Mouse (Mus musculus): Measurements from ENCODE around the gene Cga. TPM values are rescaled to one million over a fixed set of nuclear protein-coding genes. Genes with fewer than 3 reads are reported as not detected.

Gene Cga
- polyA plus RNA-seq, 1 experiment from 2014 or later, result not detected

DNA sequence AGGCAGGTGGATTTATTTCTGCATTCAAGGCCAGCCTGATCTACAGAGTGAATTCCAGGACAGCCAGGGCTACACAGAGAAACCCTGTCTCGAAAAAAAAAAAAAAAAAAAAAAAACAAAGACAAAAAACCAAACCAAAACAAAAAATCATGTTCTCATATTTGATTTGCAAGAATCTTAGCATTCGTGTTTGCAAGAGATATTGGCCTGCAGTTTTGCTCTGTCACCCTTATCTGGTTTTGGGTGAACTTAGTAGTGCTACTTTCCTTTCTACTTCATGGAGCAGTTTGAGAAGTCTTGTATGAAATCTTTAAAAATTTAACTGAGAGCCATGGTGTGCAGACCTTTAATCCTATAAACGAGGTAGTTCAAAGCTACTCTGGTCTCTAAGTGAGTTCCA lies 23.8 kb upstream of the Cga start:
- Histone ChIP-seq H3K4me1 (replicated peaks; ENCODE audit: control insufficient read depth, insufficient read depth, low read length) (0 out of 2 replicates have a peak, but pooled peaks cover 6% of the 10 kb centered on the region), H3K36me3 (ENCODE audit: control insufficient read depth, insufficient read depth, low read length) (no peaks in the 10 kb centered on the region), H3K27ac (ENCODE audit: low read length) (no peak overlapping the region), H3K4me3 (ENCODE audit: low read length) (no peak overlapping the region), H3K9me3 (ENCODE audit: control insufficient read depth, low read length) (no peaks in the 10 kb centered on the region), H3K27me3 (ENCODE audit: control insufficient read depth, insufficient read depth, low read depth, low read length) (no peaks in the 10 kb centered on the region), H3K4me2 (ENCODE audit: low read depth, low read length) (no peak overlapping the region), H3K9ac (ENCODE audit: low read length) (no peak overlapping the region)
- WGBS, result 77% methylated on average over 3 of the region's 3 CpGs
- ATAC-seq (ENCODE audit: low read depth), result no peak

DNA sequence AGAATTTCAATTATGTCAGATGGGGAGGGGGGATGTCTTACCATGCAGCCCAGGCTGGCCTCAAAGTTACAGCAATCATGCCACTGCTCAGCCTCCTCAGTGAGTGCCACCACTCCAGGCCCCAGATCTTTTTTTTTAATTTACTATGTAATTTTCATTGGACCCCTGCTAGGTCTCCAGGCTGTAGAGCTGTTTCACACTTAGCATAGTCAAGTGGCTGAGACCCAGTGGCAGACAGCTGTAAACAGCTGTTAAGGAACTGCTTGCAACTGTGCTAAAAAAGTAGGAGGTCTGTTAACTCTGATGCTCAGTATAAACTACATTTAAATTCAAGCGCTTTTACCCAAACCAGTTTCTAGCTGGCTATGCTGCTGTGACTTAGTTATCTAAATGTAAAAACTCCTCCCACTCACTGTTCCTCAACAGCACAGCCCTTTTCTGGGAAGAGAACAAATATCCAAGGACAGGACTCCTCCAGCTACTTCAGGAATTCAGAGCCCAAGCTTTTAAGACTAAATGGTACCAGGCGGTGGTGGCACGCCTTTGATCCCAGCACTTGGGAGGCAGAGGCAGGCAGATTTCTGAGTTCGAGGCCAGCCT lies 20.6 kb upstream of the Cga start:
- H3K27ac ChIP-seq (ENCODE audit: low read length), result no peak overlapping the region
- ATAC-seq (ENCODE audit: low read depth), result peak; percentile 87
- no peaks in the 10 kb centered on the region for H3K9me3 ChIP-seq (ENCODE audit: control insufficient read depth, low read length)
- no peak overlapping the region for H3K4me3 ChIP-seq (ENCODE audit: low read length)
- H3K36me3 ChIP-seq (ENCODE audit: control insufficient read depth, insufficient read depth, low read length), result peaks cover 5% of the 10 kb centered on the region; the same call in 1 of the 2 replicates
- 80% methylated on average over 4 of the region's 4 CpGs for WGBS
- H3K27me3 ChIP-seq (ENCODE audit: control insufficient read depth, insufficient read depth, low read depth, low read length), result no peaks in the 10 kb centered on the region
- no peak overlapping the region for H3K4me2 ChIP-seq (ENCODE audit: low read depth, low read length)
- H3K4me1 ChIP-seq (replicated peaks; ENCODE audit: control insufficient read depth, insufficient read depth, low read length), result 0 out of 2 replicates have a peak, but pooled peaks cover 6% of the 10 kb centered on the region
- no peak overlapping the region for H3K9ac ChIP-seq (ENCODE audit: low read length)

DNA sequence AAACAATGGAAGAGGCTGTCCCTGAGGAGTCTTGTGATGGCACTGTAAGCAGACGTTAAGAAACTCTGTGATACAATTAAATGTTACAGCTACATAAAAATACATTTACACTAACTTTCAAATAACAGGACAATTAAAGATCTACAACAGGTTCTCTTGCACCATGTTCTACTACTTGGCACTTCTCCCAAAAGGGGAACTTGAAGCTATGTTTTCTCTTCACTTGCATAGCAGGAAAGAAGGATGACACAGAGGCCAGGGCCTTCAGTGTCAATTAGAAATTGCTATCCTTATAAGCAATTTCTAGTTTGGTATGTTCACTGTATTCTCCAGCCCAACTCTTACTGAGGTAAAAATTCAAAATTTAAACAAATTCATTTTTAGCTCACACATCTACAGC lies 19.3 kb upstream of the Cga start:
- Histone ChIP-seq H3K27me3 (ENCODE audit: control insufficient read depth, insufficient read depth, low read depth, low read length) (no peaks in the 10 kb centered on the region), H3K9ac (ENCODE audit: low read length) (no peak overlapping the region), H3K9me3 (ENCODE audit: control insufficient read depth, low read length) (no peaks in the 10 kb centered on the region), H3K4me1 (replicated peaks; ENCODE audit: control insufficient read depth, insufficient read depth, low read length) (0 out of 2 replicates have a peak, but pooled peaks cover 6% of the 10 kb centered on the region), H3K4me2 (ENCODE audit: low read depth, low read length) (no peak overlapping the region), H3K27ac (ENCODE audit: low read length) (no peak overlapping the region), H3K4me3 (ENCODE audit: low read length) (no peak overlapping the region), H3K36me3 (ENCODE audit: control insufficient read depth, insufficient read depth, low read length) (peaks cover 5% of the 10 kb centered on the region; the same call in 1 of the 2 replicates)
- ATAC-seq (ENCODE audit: low read depth), result no peak
- WGBS, result 63% methylated on average over 1 of the region's 1 CpGs

DNA sequence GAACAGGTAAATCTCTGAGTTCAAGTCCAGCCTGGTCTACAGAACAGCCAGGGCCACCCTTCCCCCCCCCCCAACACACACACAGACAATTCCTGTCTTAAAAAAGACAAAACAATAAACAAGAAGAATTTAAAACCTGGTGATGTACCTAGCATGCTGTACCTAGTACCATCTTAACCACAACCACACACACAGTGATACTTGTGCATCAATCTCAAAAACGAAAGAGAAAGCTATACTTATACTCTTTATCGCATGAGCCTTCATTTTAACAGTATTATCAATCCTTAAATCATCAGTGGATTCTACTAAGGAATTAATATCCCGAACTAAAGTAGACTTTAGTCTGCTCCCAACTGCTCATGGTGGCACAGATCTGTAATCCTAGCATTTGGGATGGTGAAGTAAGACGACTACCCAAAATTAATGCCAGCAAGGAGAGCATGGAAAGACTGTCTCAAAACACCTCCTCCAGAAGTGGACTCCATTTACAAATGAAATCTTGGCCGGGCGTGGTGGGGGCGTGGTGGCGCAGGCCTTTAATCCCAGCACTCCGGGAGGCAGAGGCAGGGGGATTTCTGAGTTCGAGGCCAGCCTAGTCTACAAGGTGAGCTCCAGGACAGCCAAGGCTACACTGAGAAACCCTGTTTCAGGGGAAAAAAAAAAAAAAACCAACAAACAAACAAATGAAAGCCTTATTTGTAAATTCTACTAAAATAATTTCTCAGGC lies 12.5 kb upstream of the Cga start:
- peak overlapping the region; percentile 91 for H3K4me3 ChIP-seq (ENCODE audit: low read length)
- WGBS, result 86% methylated on average over 10 of the region's 10 CpGs
- H3K36me3 ChIP-seq (ENCODE audit: control insufficient read depth, insufficient read depth, low read length), result peaks cover 5% of the 10 kb centered on the region; the same call in 1 of the 2 replicates
- H3K9me3 ChIP-seq (ENCODE audit: control insufficient read depth, low read length), result no peaks in the 10 kb centered on the region
- no peak overlapping the region for H3K27ac ChIP-seq (ENCODE audit: low read length)
- H3K4me2 ChIP-seq (ENCODE audit: low read depth, low read length), result peak overlapping the region; percentile 90
- H3K9ac ChIP-seq (ENCODE audit: low read length), result no peak overlapping the region
- no peak for ATAC-seq (ENCODE audit: low read depth)
- no peaks in the 10 kb centered on the region for H3K27me3 ChIP-seq (ENCODE audit: control insufficient read depth, insufficient read depth, low read depth, low read length)
- H3K4me1 ChIP-seq (replicated peaks; ENCODE audit: control insufficient read depth, insufficient read depth, low read length), result peaks cover 21% of the 10 kb centered on the region

DNA sequence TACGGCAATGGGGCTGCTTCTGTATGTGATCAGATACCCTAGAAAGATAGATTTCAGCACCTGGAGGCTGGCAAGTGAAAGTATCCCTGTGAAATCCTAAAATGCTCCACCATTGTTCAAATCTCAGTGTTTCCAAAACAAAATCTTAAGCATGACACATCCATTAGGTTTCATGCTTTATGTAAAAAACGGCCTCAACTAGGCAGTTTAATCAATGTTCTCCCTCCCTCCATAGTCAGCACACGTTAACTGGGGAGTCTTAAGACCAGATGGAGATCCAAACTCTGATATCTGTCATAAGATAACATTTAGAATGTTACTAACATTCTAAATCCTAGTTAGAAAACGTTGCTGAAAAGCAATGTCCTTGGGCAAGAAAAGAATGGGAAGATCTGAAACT lies 11.7 kb upstream of the Cga start:
- no peak for ATAC-seq (ENCODE audit: low read depth)
- WGBS, result 10% methylated on average over 4 of the region's 4 CpGs
- no peaks in the 10 kb centered on the region for H3K27me3 ChIP-seq (ENCODE audit: control insufficient read depth, insufficient read depth, low read depth, low read length)
- peaks cover 21% of the 10 kb centered on the region for H3K4me1 ChIP-seq (replicated peaks; ENCODE audit: control insufficient read depth, insufficient read depth, low read length)
- H3K36me3 ChIP-seq (ENCODE audit: control insufficient read depth, insufficient read depth, low read length), result peaks cover 1% of the 10 kb centered on the region; the same call in 1 of the 2 replicates
- H3K9ac ChIP-seq (ENCODE audit: low read length), result peak overlapping the region; percentile 98
- H3K4me2 ChIP-seq (ENCODE audit: low read depth, low read length), result peak overlapping the region; percentile 90
- peak overlapping the region; percentile 91 for H3K4me3 ChIP-seq (ENCODE audit: low read length)
- peak overlapping the region; percentile 98 for H3K27ac ChIP-seq (ENCODE audit: low read length)
- H3K9me3 ChIP-seq (ENCODE audit: control insufficient read depth, low read length), result no peaks in the 10 kb centered on the region

DNA sequence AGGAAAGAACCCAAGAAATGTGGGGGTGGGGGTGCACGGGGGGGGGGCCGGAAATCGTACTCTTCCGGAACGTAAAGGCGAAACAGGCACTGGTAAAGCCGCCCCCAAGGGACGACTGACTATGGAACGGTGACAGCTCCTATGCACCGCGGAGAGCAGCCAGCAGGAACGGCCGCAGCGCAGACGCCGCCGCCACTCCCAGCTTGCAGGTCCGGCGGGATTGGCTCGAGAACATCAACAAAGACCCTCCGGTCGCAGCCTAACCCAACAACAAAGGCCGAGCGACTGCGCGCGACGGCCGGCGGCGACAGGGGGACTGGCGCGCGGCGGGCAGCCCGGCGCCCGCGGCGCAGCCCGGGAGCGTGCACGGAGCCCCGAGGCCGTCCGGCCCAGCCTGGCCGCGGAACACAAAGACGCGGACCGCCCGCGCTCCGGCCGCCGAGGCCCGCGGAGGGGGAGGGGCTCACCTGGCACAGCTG lies 11.2 kb upstream of the Cga start:
- Histone ChIP-seq H3K9ac (ENCODE audit: low read length) (peak overlapping the region; percentile 98), H3K9me3 (ENCODE audit: control insufficient read depth, low read length) (no peaks in the 10 kb centered on the region), H3K36me3 (ENCODE audit: control insufficient read depth, insufficient read depth, low read length) (no peaks in the 10 kb centered on the region), H3K4me1 (replicated peaks; ENCODE audit: control insufficient read depth, insufficient read depth, low read length) (peaks cover 21% of the 10 kb centered on the region), H3K4me2 (ENCODE audit: low read depth, low read length) (peak overlapping the region; percentile 90), H3K4me3 (ENCODE audit: low read length) (peak overlapping the region; percentile 91), H3K27me3 (ENCODE audit: control insufficient read depth, insufficient read depth, low read depth, low read length) (no peaks in the 10 kb centered on the region), H3K27ac (ENCODE audit: low read length) (peak overlapping the region; percentile 98)
- ATAC-seq (ENCODE audit: low read depth), result peak; percentile 72
- under 1% methylated on average over 36 of the region's 58 CpGs for WGBS

DNA sequence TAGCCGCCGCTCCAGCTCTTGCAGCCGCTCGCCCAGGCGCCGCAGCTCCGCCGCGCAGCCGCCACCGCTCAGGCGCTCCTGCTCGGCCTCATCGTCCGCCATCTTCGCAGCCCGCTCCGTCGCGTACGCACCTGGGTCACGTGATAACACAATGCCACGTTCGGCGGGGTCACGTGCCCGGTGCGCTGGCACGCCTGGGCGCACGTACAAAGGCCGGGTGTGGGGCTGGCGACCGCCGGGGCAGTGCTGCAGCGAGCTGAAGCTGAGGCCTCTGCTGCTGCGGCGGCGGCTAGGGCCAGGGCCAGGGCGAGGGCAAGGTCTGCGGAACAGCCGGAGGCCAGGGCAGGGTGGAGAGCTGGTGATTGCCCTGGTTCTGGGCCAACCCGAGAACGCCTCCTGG lies 10.8 kb upstream of the Cga start, which contains the start of gene Zfp292:
TSS of gene Zfp292 (minus strand) at position 143 of the 400 bp plus-strand sequence.
- Histone ChIP-seq H3K4me1 (replicated peaks; ENCODE audit: control insufficient read depth, insufficient read depth, low read length) (peaks cover 24% of the 10 kb centered on the region), H3K4me2 (ENCODE audit: low read depth, low read length) (peak within 1 kb of the TSS; percentile 90), H3K36me3 (ENCODE audit: control insufficient read depth, insufficient read depth, low read length) (no peaks in the 10 kb centered on the region), H3K27ac (ENCODE audit: low read length) (peak within 1 kb of the TSS; percentile 98), H3K9ac (ENCODE audit: low read length) (peak within 1 kb of the TSS; percentile 98), H3K9me3 (ENCODE audit: control insufficient read depth, low read length) (no peaks in the 10 kb centered on the region), H3K4me3 (ENCODE audit: low read length) (peak within 1 kb of the TSS; percentile 91), H3K27me3 (ENCODE audit: control insufficient read depth, insufficient read depth, low read depth, low read length) (no peaks in the 10 kb centered on the region)
- under 1% methylated on average over 39 of the region's 44 CpGs for WGBS
- peak; percentile 91 for ATAC-seq (ENCODE audit: low read depth)

DNA sequence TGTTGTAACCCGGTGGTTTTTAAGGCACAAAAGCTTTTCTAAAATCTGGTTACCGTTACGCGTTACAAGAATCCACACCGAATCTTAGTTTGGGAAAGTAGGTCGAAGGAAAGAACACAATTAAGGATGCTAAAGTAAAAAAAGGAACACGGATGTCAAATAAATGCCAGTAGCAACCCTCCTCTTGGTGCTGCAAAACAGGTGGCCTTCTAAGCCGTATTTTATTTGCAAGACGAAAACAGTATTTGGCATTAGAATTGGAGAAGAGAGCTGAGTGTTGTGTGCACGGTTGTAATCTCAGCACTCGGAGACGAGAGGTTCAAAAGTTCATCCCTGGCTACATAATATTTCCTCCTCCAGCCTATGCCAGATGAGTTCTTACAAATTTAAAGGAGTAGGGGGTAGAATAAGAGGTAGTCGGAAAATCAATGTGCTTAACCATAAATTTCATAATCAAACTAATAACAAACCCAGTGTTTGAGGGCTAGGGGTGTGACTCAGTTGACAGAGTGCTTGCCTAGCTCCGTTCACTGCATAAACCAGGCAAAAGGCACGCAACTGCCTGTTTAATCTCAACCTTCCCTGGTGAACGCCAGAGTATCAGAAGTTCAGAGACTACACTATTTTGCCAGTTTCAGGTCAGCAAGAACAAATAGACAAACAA lies 10.1 kb upstream of the Cga start:
- Histone ChIP-seq H3K4me3 (ENCODE audit: low read length) (peak overlapping the region; percentile 91), H3K4me1 (replicated peaks; ENCODE audit: control insufficient read depth, insufficient read depth, low read length) (peaks cover 24% of the 10 kb centered on the region), H3K36me3 (ENCODE audit: control insufficient read depth, insufficient read depth, low read length) (no peaks in the 10 kb centered on the region), H3K9me3 (ENCODE audit: control insufficient read depth, low read length) (no peaks in the 10 kb centered on the region), H3K27me3 (ENCODE audit: control insufficient read depth, insufficient read depth, low read depth, low read length) (no peaks in the 10 kb centered on the region), H3K27ac (ENCODE audit: low read length) (peak overlapping the region; percentile 98), H3K9ac (ENCODE audit: low read length) (peak overlapping the region; percentile 98), H3K4me2 (ENCODE audit: low read depth, low read length) (peak overlapping the region; percentile 90)
- 16% methylated on average over 16 of the region's 16 CpGs for WGBS
- ATAC-seq (ENCODE audit: low read depth), result no peak
